In genomic region chr11:82039132-82039660, GRCm38 (mm10) we compare ENCODE assay signal across 27 mouse cellular contexts. TPM values are rescaled to one million over a fixed set of nuclear protein-coding genes. Genes with fewer than 3 reads are reported as not detected.
DNase-seq lines count a peak whose midpoint lies in the region; ATAC-seq lines count a peak whose summit lies in the region.
"Had no signal": no experiment of that assay in that cellular context is flagged by ENCODE, and none has a peak within 500 bp of the region (broad histone marks: within the 10 kb centered on the region; RNA-seq: fewer than 3 reads in every experiment).

No protein-coding gene starts in this region.

- H3K27me3 ChIP-seq in heart, embryonic 12.5 days (replicated peaks), result no peaks in the 10 kb centered on the region
- H3K27me3 ChIP-seq: forebrain, embryonic 13.5 days; liver, embryonic 13.5 days; lung, embryonic 15.5 days; midbrain, embryonic 15.5 days had no signal

- H3K4me3 ChIP-seq in heart, embryonic 12.5 days, result no peak overlapping the region
- H3K4me3 ChIP-seq: embryonic facial prominence, embryonic 15.5 days; forebrain, embryonic 13.5 days; liver, embryonic 13.5 days; lung, embryonic 15.5 days; megakaryocyte, embryonic 14.5 days; midbrain, embryonic 15.5 days had no signal

- no peak overlapping the region for H3K4me2 ChIP-seq in heart, embryonic 12.5 days
- H3K4me2 ChIP-seq: embryonic facial prominence, embryonic 15.5 days; forebrain, embryonic 13.5 days; liver, embryonic 13.5 days; lung, embryonic 15.5 days; midbrain, embryonic 15.5 days had no signal

- peak overlapping the region; percentile 16; the same call in 1 of the 2 replicates for H3K27ac ChIP-seq in heart, embryonic 12.5 days (ENCODE audit: poor library complexity, severe bottlenecking)
- H3K27ac ChIP-seq: embryonic facial prominence, embryonic 15.5 days; forebrain, embryonic 13.5 days; liver, embryonic 13.5 days; midbrain, embryonic 15.5 days had no signal

- H3K9me3 ChIP-seq in heart, embryonic 12.5 days (replicated peaks), result no peaks in the 10 kb centered on the region
- H3K9me3 ChIP-seq: embryonic facial prominence, embryonic 15.5 days; forebrain, embryonic 13.5 days; liver, embryonic 13.5 days; lung, embryonic 15.5 days; megakaryocyte, embryonic 14.5 days; midbrain, embryonic 15.5 days had no signal

- peak; percentile 15 for DNase-seq in adrenal gland, postnatal 10 days
- DNase-seq in adrenal gland, postnatal 4 days (ENCODE audit: low spot score in 2 of 2), result no peak
- DNase-seq in heart, postnatal 4 days, result no peak
- DNase-seq in 3T3-L1 (ENCODE audit: low read depth, low spot score), result peak; percentile 71
- peak; percentile 30 for DNase-seq in fat pad, adult 2 months (ENCODE audit: extremely low read depth, low read depth, low spot score)
- DNase-seq in kidney, postnatal 25 days, result no peak
- no peak for DNase-seq in thymus, postnatal 4 days
- DNase-seq: B cell, adult 2 months; cerebellum, adult 9-11 months; layer of hippocampus, postnatal 36 days; liver, embryonic 13.5 days; spleen, adult 18-20 months; thymus, adult 18-20 months had no signal

- no peaks in the 10 kb centered on the region for H3K36me3 ChIP-seq in heart, embryonic 12.5 days
- H3K36me3 ChIP-seq: embryonic facial prominence, embryonic 15.5 days; liver, embryonic 13.5 days; lung, embryonic 15.5 days; midbrain, embryonic 15.5 days had no signal

- no peak for ATAC-seq in heart, embryonic 12.5 days (ENCODE audit: insufficient number of reproducible peaks, low FRiP score)
- ATAC-seq: forebrain, embryonic 13.5 days; inflammation-experienced regulatory T-cells, adult 6 months; midbrain, embryonic 15.5 days had no signal

- peaks cover 24% of the 10 kb centered on the region for H3K4me1 ChIP-seq in heart, embryonic 12.5 days (replicated peaks)
- H3K4me1 ChIP-seq: liver, embryonic 13.5 days; megakaryocyte, embryonic 14.5 days; midbrain, embryonic 15.5 days had no signal

- 50% methylated on average over 3 of the region's 3 CpGs for WGBS in heart, embryonic 12.5 days

- H3K9ac ChIP-seq in heart, embryonic 12.5 days, result no peak overlapping the region
- H3K9ac ChIP-seq: embryonic facial prominence, embryonic 15.5 days; forebrain, embryonic 13.5 days; liver, embryonic 13.5 days; lung, embryonic 15.5 days; midbrain, embryonic 15.5 days had no signal

RNA-seq across cellular contexts. Expression of gene Gm17268, which starts 0.8 kb away (rescaled TPM):
- not detected for total RNA-seq in adrenal gland, postnatal 10 days (2021)
- not detected for total RNA-seq in adrenal gland, postnatal 4 days (2021)
- not detected in 2 replicates for polyA plus RNA-seq in heart, embryonic 12.5 days (2016; fragmentation: Nextera tagmentation; extraction: Ambion mirVana)
- total RNA-seq in heart, postnatal 4 days (2021), result not detected
- total RNA-seq: heart, adult 18-20 months; hematopoietic stem cell, adult 5-6 weeks; layer of hippocampus, postnatal 36 days had no signal
- polyA plus RNA-seq: embryonic facial prominence, embryonic 15.5 days; forebrain, embryonic 13.5 days; inflammation-experienced regulatory T-cells, adult 6 months; kidney, embryonic 14.5 days; large intestine, adult 2 months; limb, embryonic 11.5 days; liver, embryonic 13.5 days; lung, embryonic 15.5 days; midbrain, embryonic 15.5 days; stomach, embryonic 14.5 days; urinary bladder, adult 2 months had no signal

RNA-seq across cellular contexts. Expression of gene Ccl2, which starts 3.8 kb away (rescaled TPM):
- total RNA-seq in adrenal gland, postnatal 10 days (2021), result 1 to 10 TPM in 1 of 2 experiments, under 1 TPM in 1; 0.33 to 1.6 TPM
- total RNA-seq in adrenal gland, postnatal 4 days (2021), result 1 to 10 TPM; 1.1 to 1.4 TPM
- 8.0 and 8.8 TPM in 2 replicates for polyA plus RNA-seq in heart, embryonic 12.5 days (2016; fragmentation: Nextera tagmentation; extraction: Ambion mirVana)
- 1 to 10 TPM; 2.1 to 4.7 TPM for total RNA-seq in heart, postnatal 4 days (2021)
- polyA plus RNA-seq: inflammation-experienced regulatory T-cells, adult 6 months; limb, embryonic 11.5 days had no signal

RNA-seq across cellular contexts. Expression of gene Ccl7, which starts 6.3 kb away (rescaled TPM):
- total RNA-seq in adrenal gland, postnatal 10 days (2021), result 1 to 10 TPM in 1 of 2 experiments, not detected in 1; 1.0 TPM
- total RNA-seq in adrenal gland, postnatal 4 days (2021), result not detected
- 2.6 and 3.9 TPM in 2 replicates for polyA plus RNA-seq in heart, embryonic 12.5 days (2016; fragmentation: Nextera tagmentation; extraction: Ambion mirVana)
- 1 to 10 TPM; 1.2 to 1.5 TPM for total RNA-seq in heart, postnatal 4 days (2021)
- total RNA-seq: hematopoietic stem cell, adult 5-6 weeks; layer of hippocampus, postnatal 36 days had no signal
- polyA plus RNA-seq: forebrain, embryonic 13.5 days; inflammation-experienced regulatory T-cells, adult 6 months; limb, embryonic 11.5 days had no signal

RNA-seq across cellular contexts. Expression of gene Ccl11, which starts 18.4 kb away (rescaled TPM):
- 1 to 10 TPM; 7.8 to 9.2 TPM for total RNA-seq in adrenal gland, postnatal 10 days (2021)
- 1 to 10 TPM; 3.8 to 4.0 TPM for total RNA-seq in adrenal gland, postnatal 4 days (2021)
- polyA plus RNA-seq in heart, embryonic 12.5 days (2016; fragmentation: Nextera tagmentation; extraction: Ambion mirVana), result 0.15 TPM in 1 of 2 replicates, not detected in the other
- under 1 TPM; 0.41 to 0.43 TPM for total RNA-seq in heart, postnatal 4 days (2021)
- total RNA-seq: hematopoietic stem cell, adult 5-6 weeks; layer of hippocampus, postnatal 36 days had no signal
- polyA plus RNA-seq: forebrain, embryonic 13.5 days; inflammation-experienced regulatory T-cells, adult 6 months; limb, embryonic 11.5 days; midbrain, embryonic 15.5 days had no signal

Comparison
In these comparisons a context has a peak if more than half of its experiments do, and no peak if none do; other contexts are left out.
1. DNase-seq: peak in adrenal gland, postnatal 10 days (single experiment), 3T3-L1 (single experiment) and fat pad, adult 2 months (single experiment); none in adrenal gland, postnatal 4 days (0 of 2), heart, postnatal 4 days (single experiment), kidney, postnatal 25 days (0 of 2) and thymus, postnatal 4 days (single experiment).